Mouse (Mus musculus): ENCODE measurements around the gene Plb1. TPM values are rescaled to one million over a fixed set of nuclear protein-coding genes. Genes with fewer than 3 reads are reported as not detected.

Gene Plb1
- polyA plus RNA-seq, 1 experiment from 2014 or later: 0.13 TPM

GRCm38 (mm10) chr5:32206726-32207125 is 25.8 kb upstream of the Plb1 start:
- no peak overlapping the region for H3K4me2 ChIP-seq
- no peaks in the 10 kb centered on the region for H3K9me3 ChIP-seq (replicated peaks)
- ATAC-seq (ENCODE audit: insufficient read depth): no peak
- H3K4me3 ChIP-seq (replicated peaks): no peak overlapping the region
- no peaks in the 10 kb centered on the region for H3K36me3 ChIP-seq (replicated peaks)
- H3K9ac ChIP-seq: no peak overlapping the region
- 55% methylated on average over 2 of the region's 2 CpGs for WGBS (ENCODE audit: insufficient replicate concordance)
- H3K4me1 ChIP-seq (replicated peaks): no peaks in the 10 kb centered on the region
- H3K27ac ChIP-seq (replicated peaks): no peak overlapping the region
- H3K27me3 ChIP-seq: no peaks in the 10 kb centered on the region

GRCm38 (mm10) chr5:32208460-32208859 is 24.0 kb upstream of the Plb1 start:
- no peak for ATAC-seq (ENCODE audit: insufficient read depth)
- no peaks in the 10 kb centered on the region for H3K27me3 ChIP-seq
- no peak overlapping the region for H3K27ac ChIP-seq (replicated peaks)
- no peak overlapping the region for H3K9ac ChIP-seq
- H3K9me3 ChIP-seq (replicated peaks): no peaks in the 10 kb centered on the region
- no peak overlapping the region for H3K4me3 ChIP-seq (replicated peaks)
- 68% methylated on average over 8 of the region's 8 CpGs for WGBS (ENCODE audit: insufficient replicate concordance)
- no peaks in the 10 kb centered on the region for H3K36me3 ChIP-seq (replicated peaks)
- H3K4me2 ChIP-seq: no peak overlapping the region
- no peaks in the 10 kb centered on the region for H3K4me1 ChIP-seq (replicated peaks)

GRCm38 (mm10) chr5:32211011-32211410 is 21.5 kb upstream of the Plb1 start:
- Histone ChIP-seq H3K4me3 (replicated peaks) (no peak overlapping the region), H3K9ac (no peak overlapping the region), H3K36me3 (replicated peaks) (no peaks in the 10 kb centered on the region), H3K4me1 (replicated peaks) (no peaks in the 10 kb centered on the region), H3K4me2 (no peak overlapping the region), H3K9me3 (replicated peaks) (no peaks in the 10 kb centered on the region), H3K27ac (replicated peaks) (no peak overlapping the region), H3K27me3 (no peaks in the 10 kb centered on the region)
- 45% methylated on average over 2 of the region's 2 CpGs for WGBS (ENCODE audit: insufficient replicate concordance)
- no peak for ATAC-seq (ENCODE audit: insufficient read depth)

GRCm38 (mm10) chr5:32213746-32214145 is 18.8 kb upstream of the Plb1 start:
- Histone ChIP-seq H3K4me2 (no peak overlapping the region), H3K27me3 (no peaks in the 10 kb centered on the region), H3K9ac (no peak overlapping the region), H3K36me3 (replicated peaks) (no peaks in the 10 kb centered on the region), H3K4me1 (replicated peaks) (no peaks in the 10 kb centered on the region), H3K27ac (replicated peaks) (no peak overlapping the region), H3K4me3 (replicated peaks) (no peak overlapping the region), H3K9me3 (replicated peaks) (no peaks in the 10 kb centered on the region)
- WGBS (ENCODE audit: insufficient replicate concordance): 48% methylated on average over 4 of the region's 4 CpGs
- no peak for ATAC-seq (ENCODE audit: insufficient read depth)

GRCm38 (mm10) chr5:32215510-32215909 is 17.0 kb upstream of the Plb1 start:
- Histone ChIP-seq H3K4me3 (replicated peaks) (no peak overlapping the region), H3K9ac (no peak overlapping the region), H3K27ac (replicated peaks) (no peak overlapping the region), H3K36me3 (replicated peaks) (no peaks in the 10 kb centered on the region), H3K4me1 (replicated peaks) (no peaks in the 10 kb centered on the region), H3K9me3 (replicated peaks) (no peaks in the 10 kb centered on the region), H3K4me2 (no peak overlapping the region), H3K27me3 (no peaks in the 10 kb centered on the region)
- ATAC-seq (ENCODE audit: insufficient read depth): no peak
- WGBS (ENCODE audit: insufficient replicate concordance): 62% methylated on average over 10 of the region's 10 CpGs

GRCm38 (mm10) chr5:32216465-32216864 is 16.0 kb upstream of the Plb1 start:
- Histone ChIP-seq H3K27me3 (no peaks in the 10 kb centered on the region), H3K4me3 (replicated peaks) (no peak overlapping the region), H3K27ac (replicated peaks) (no peak overlapping the region), H3K9ac (no peak overlapping the region), H3K9me3 (replicated peaks) (no peaks in the 10 kb centered on the region), H3K4me1 (replicated peaks) (no peaks in the 10 kb centered on the region), H3K4me2 (no peak overlapping the region), H3K36me3 (replicated peaks) (no peaks in the 10 kb centered on the region)
- no peak for ATAC-seq (ENCODE audit: insufficient read depth)
- WGBS (ENCODE audit: insufficient replicate concordance): 54% methylated on average over 4 of the region's 4 CpGs

GRCm38 (mm10) chr5:32217477-32217876 is 15.0 kb upstream of the Plb1 start:
- Histone ChIP-seq H3K4me2 (no peak overlapping the region), H3K27ac (replicated peaks) (no peak overlapping the region), H3K4me1 (replicated peaks) (no peaks in the 10 kb centered on the region), H3K9ac (no peak overlapping the region), H3K9me3 (replicated peaks) (no peaks in the 10 kb centered on the region), H3K4me3 (replicated peaks) (no peak overlapping the region), H3K27me3 (no peaks in the 10 kb centered on the region), H3K36me3 (replicated peaks) (no peaks in the 10 kb centered on the region)
- WGBS (ENCODE audit: insufficient replicate concordance): 65% methylated on average over 8 of the region's 8 CpGs
- no peak for ATAC-seq (ENCODE audit: insufficient read depth)

- H3K4me3 ChIP-seq (replicated peaks): no peak overlapping the region
These were observed 2.1 kb upstream of the Plb1 start for GRCm38 (mm10) chr5:32230372-32230771.

GRCm38 (mm10) chr5:32239337-32239736 is 6.8 kb downstream of the Plb1 start:
- Histone ChIP-seq H3K4me2 (no peak overlapping the region), H3K9me3 (replicated peaks) (no peaks in the 10 kb centered on the region), H3K9ac (no peak overlapping the region), H3K27me3 (no peaks in the 10 kb centered on the region), H3K4me1 (replicated peaks) (no peaks in the 10 kb centered on the region), H3K36me3 (replicated peaks) (no peaks in the 10 kb centered on the region), H3K4me3 (replicated peaks) (no peak overlapping the region), H3K27ac (replicated peaks) (no peak overlapping the region)
- WGBS (ENCODE audit: insufficient replicate concordance): 39% methylated on average over 2 of the region's 2 CpGs
- ATAC-seq (ENCODE audit: insufficient read depth): no peak

More at GRCm38 (mm10) chr5:32230372-32230771, 2.1 kb upstream of the Plb1 start:
- Histone ChIP-seq H3K4me2 (no peak overlapping the region), H3K9ac (no peak overlapping the region), H3K9me3 (replicated peaks) (no peaks in the 10 kb centered on the region), H3K27ac (replicated peaks) (no peak overlapping the region), H3K27me3 (no peaks in the 10 kb centered on the region), H3K36me3 (replicated peaks) (no peaks in the 10 kb centered on the region), H3K4me1 (replicated peaks) (no peaks in the 10 kb centered on the region)
- WGBS (ENCODE audit: insufficient replicate concordance): 33% methylated on average over 4 of the region's 4 CpGs
- no peak for ATAC-seq (ENCODE audit: insufficient read depth)

GRCm38 (mm10) chr5:32240741-32241140 is 8.2 kb downstream of the Plb1 start:
- Histone ChIP-seq H3K9ac (no peak overlapping the region), H3K27me3 (no peaks in the 10 kb centered on the region), H3K9me3 (replicated peaks) (no peaks in the 10 kb centered on the region), H3K4me2 (no peak overlapping the region), H3K4me3 (replicated peaks) (no peak overlapping the region), H3K4me1 (replicated peaks) (no peaks in the 10 kb centered on the region), H3K27ac (replicated peaks) (no peak overlapping the region), H3K36me3 (replicated peaks) (no peaks in the 10 kb centered on the region)
- WGBS (ENCODE audit: insufficient replicate concordance): 44% methylated on average over 2 of the region's 2 CpGs
- ATAC-seq (ENCODE audit: insufficient read depth): no peak

GRCm38 (mm10) chr5:32243286-32243885 is 10.9 kb downstream of the Plb1 start:
- Histone ChIP-seq H3K27ac (replicated peaks) (no peak overlapping the region), H3K4me3 (replicated peaks) (no peak overlapping the region), H3K9me3 (replicated peaks) (no peaks in the 10 kb centered on the region), H3K27me3 (no peaks in the 10 kb centered on the region), H3K4me1 (replicated peaks) (no peaks in the 10 kb centered on the region), H3K9ac (no peak overlapping the region), H3K36me3 (replicated peaks) (no peaks in the 10 kb centered on the region), H3K4me2 (no peak overlapping the region)
- ATAC-seq (ENCODE audit: insufficient read depth): no peak
- 65% methylated on average over 7 of the region's 7 CpGs for WGBS (ENCODE audit: insufficient replicate concordance)

- H3K27me3 ChIP-seq: no peaks in the 10 kb centered on the region
- no peaks in the 10 kb centered on the region for H3K4me1 ChIP-seq (replicated peaks)
- WGBS (ENCODE audit: insufficient replicate concordance): 62% methylated on average over 3 of the region's 3 CpGs
- H3K4me2 ChIP-seq: no peak overlapping the region
- no peak overlapping the region for H3K4me3 ChIP-seq (replicated peaks)
- ATAC-seq (ENCODE audit: insufficient read depth): no peak
- H3K9me3 ChIP-seq (replicated peaks): no peaks in the 10 kb centered on the region
- no peaks in the 10 kb centered on the region for H3K36me3 ChIP-seq (replicated peaks)
- H3K27ac ChIP-seq (replicated peaks): no peak overlapping the region
- H3K9ac ChIP-seq: no peak overlapping the region
These were observed 12.9 kb downstream of the Plb1 start for GRCm38 (mm10) chr5:32245385-32245784.

Data from liver, embryonic 15.5 days (tissue).